Comparison of ENCODE assay signal across 9 mouse cellular contexts in genomic region chr16:4598041-4598440, GRCm38 (mm10). TPM values are rescaled to one million over a fixed set of nuclear protein-coding genes. Genes with fewer than 3 reads are reported as not detected.
DNase-seq lines count a peak whose midpoint lies in the region; ATAC-seq and TF ChIP-seq lines count a peak whose summit lies in the region.
"Had no signal": no experiment of that assay in that cellular context is flagged by ENCODE, and none has a peak within 500 bp of the region (broad histone marks: within the 10 kb centered on the region; RNA-seq: fewer than 3 reads in every experiment).

No protein-coding gene starts in this region.

- peak overlapping the region; percentile 59; the same call in 1 of the 2 replicates for H3K27ac ChIP-seq in limb, embryonic 10.5 days
- H3K27ac ChIP-seq in stomach, embryonic 16.5 days (ENCODE audit: low read length), result no peak overlapping the region

- no peak for TF ChIP-seq CTCF in lung, adult 2 months (IDR thresholded peaks at IDR 0.05; ENCODE audit: insufficient read depth, low read length)

- 0 out of 2 replicates have a peak, but pooled peaks cover 9% of the 10 kb centered on the region for H3K36me3 ChIP-seq in limb, embryonic 10.5 days
- no peaks in the 10 kb centered on the region for H3K36me3 ChIP-seq in stomach, embryonic 16.5 days (ENCODE audit: control insufficient read depth, insufficient read depth, low read length)

- H3K4me3 ChIP-seq in lung, adult 2 months (replicated peaks; ENCODE audit: extremely low read depth, low read depth, low read length), result no peak overlapping the region
- H3K4me3 ChIP-seq in limb, embryonic 10.5 days, result peak overlapping the region; percentile 26
- no peak overlapping the region for H3K4me3 ChIP-seq in stomach, embryonic 16.5 days (replicated peaks; ENCODE audit: low read length)

- H3K9me3 ChIP-seq in limb, embryonic 10.5 days (replicated peaks), result no peaks in the 10 kb centered on the region
- no peaks in the 10 kb centered on the region for H3K9me3 ChIP-seq in stomach, embryonic 16.5 days (replicated peaks; ENCODE audit: control insufficient read depth, low read length)

- no peaks in the 10 kb centered on the region for H3K27me3 ChIP-seq in limb, embryonic 10.5 days (ENCODE audit: low read depth, poor library complexity, severe bottlenecking)
- H3K27me3 ChIP-seq in stomach, embryonic 16.5 days (ENCODE audit: control insufficient read depth, insufficient read depth, low read length), result no peaks in the 10 kb centered on the region

- WGBS in lung, adult 2 months, result 69% methylated on average over 5 of the region's 5 CpGs
- 59% methylated on average over 5 of the region's 5 CpGs for WGBS in limb, embryonic 10.5 days
- WGBS in stomach, embryonic 16.5 days, result 62% methylated on average over 5 of the region's 5 CpGs

- H3K4me1 ChIP-seq in lung, adult 2 months (ENCODE audit: control insufficient read depth, insufficient read depth, low read length), result peaks cover 26% of the 10 kb centered on the region
- H3K4me1 ChIP-seq in limb, embryonic 10.5 days, result peaks cover 96% of the 10 kb centered on the region
- peaks cover 69% of the 10 kb centered on the region for H3K4me1 ChIP-seq in stomach, embryonic 16.5 days (ENCODE audit: control insufficient read depth, insufficient read depth, low read length)

- 0 out of 2 replicates have a peak overlapping the region, but pooled peaks have one; percentile 10 for H3K9ac ChIP-seq in stomach, embryonic 16.5 days (ENCODE audit: low read length)

- ATAC-seq in stomach, embryonic 16.5 days (ENCODE audit: insufficient read depth, low FRiP score), result no peak

- intact Hi-C loops in heart, postnatal 36 days (cut with DNase I), result no loop called here

- no peak for TF ChIP-seq POLR2A in lung, adult 2 months (IDR thresholded peaks at IDR 0.05; ENCODE audit: borderline replicate concordance, extremely low read depth, low read depth, low read length)

- peak; percentile 90 for DNase-seq in heart, adult 11 months
- DNase-seq in heart, postnatal 36 days, result no peak
- peak; percentile 3 for DNase-seq in lung, adult 2 months
- DNase-seq in lung, postnatal 25 days (ENCODE audit: low spot score), result no peak
- no peak for DNase-seq in limb, embryonic 10.5 days (ENCODE audit: low spot score)
- no peak for DNase-seq in frontal cortex, postnatal 25 days (ENCODE audit: low spot score in 2 of 2)
- no peak for DNase-seq in frontal cortex, postnatal 10 days (ENCODE audit: low spot score in 2 of 2)
- DNase-seq: gastrocnemius, postnatal 25 days had no signal

- H3K4me2 ChIP-seq in stomach, embryonic 16.5 days (ENCODE audit: low read depth, low read length), result no peak overlapping the region

RNA-seq across cellular contexts. Expression of gene Glis2, which starts 3.5 kb away (rescaled TPM):
- 10 to 100 TPM; 16.0 to 16.7 TPM for total RNA-seq in heart, postnatal 36 days (2021)
- 66.5 and 76.4 TPM in 2 replicates for polyA plus RNA-seq in lung, adult 2 months (2012; rRNA removed)
- polyA plus RNA-seq in limb, embryonic 10.5 days (2016; fragmentation: Nextera tagmentation; extraction: Ambion mirVana), result 27.0 and 30.7 TPM in 2 replicates
- polyA plus RNA-seq in stomach, embryonic 16.5 days (2015; fragmentation: Nextera tagmentation; extraction: Ambion mirVana), result 18.7 and 21.7 TPM in 2 replicates

RNA-seq across cellular contexts. Expression of gene Pam16, which starts 26.7 kb away (rescaled TPM):
- total RNA-seq in heart, postnatal 36 days (2021), result 100 to 1,000 TPM; 134 to 150 TPM
- polyA plus RNA-seq in lung, adult 2 months (2012; rRNA removed), result 8.4 and 12.3 TPM in 2 replicates
- 108 and 113 TPM in 2 replicates for polyA plus RNA-seq in limb, embryonic 10.5 days (2016; fragmentation: Nextera tagmentation; extraction: Ambion mirVana)
- 47.9 and 75.3 TPM in 2 replicates for polyA plus RNA-seq in stomach, embryonic 16.5 days (2015; fragmentation: Nextera tagmentation; extraction: Ambion mirVana)

RNA-seq across cellular contexts. Expression of gene Tfap4, which starts 38.4 kb away (rescaled TPM):
- 1 to 10 TPM; 4.4 to 4.6 TPM for total RNA-seq in heart, postnatal 36 days (2021)
- polyA plus RNA-seq in lung, adult 2 months (2012; rRNA removed), result 6.0 and 6.9 TPM in 2 replicates
- polyA plus RNA-seq in limb, embryonic 10.5 days (2016; fragmentation: Nextera tagmentation; extraction: Ambion mirVana), result 41.4 and 48.5 TPM in 2 replicates
- 16.1 and 17.0 TPM in 2 replicates for polyA plus RNA-seq in stomach, embryonic 16.5 days (2015; fragmentation: Nextera tagmentation; extraction: Ambion mirVana)

RNA-seq across cellular contexts. Expression of gene Vasn, which starts 41.7 kb away (rescaled TPM):
- 10 to 100 TPM in 1 of 2 experiments, 1 to 10 TPM in 1; 9.2 to 11.0 TPM for total RNA-seq in heart, postnatal 36 days (2021)
- polyA plus RNA-seq in lung, adult 2 months (2012; rRNA removed), result 86.4 and 91.1 TPM in 2 replicates
- polyA plus RNA-seq in limb, embryonic 10.5 days (2016; fragmentation: Nextera tagmentation; extraction: Ambion mirVana), result 22.5 and 28.3 TPM in 2 replicates
- polyA plus RNA-seq in stomach, embryonic 16.5 days (2015; fragmentation: Nextera tagmentation; extraction: Ambion mirVana), result 18.3 and 18.4 TPM in 2 replicates

RNA-seq across cellular contexts. Expression of gene Dnaja3, which starts 41.7 kb away (rescaled TPM):
- total RNA-seq in heart, postnatal 36 days (2021), result 100 to 1,000 TPM; 143 to 164 TPM
- 16.1 and 21.2 TPM in 2 replicates for polyA plus RNA-seq in lung, adult 2 months (2012; rRNA removed)
- 64.1 and 70.2 TPM in 2 replicates for polyA plus RNA-seq in limb, embryonic 10.5 days (2016; fragmentation: Nextera tagmentation; extraction: Ambion mirVana)
- 73.1 and 76.6 TPM in 2 replicates for polyA plus RNA-seq in stomach, embryonic 16.5 days (2015; fragmentation: Nextera tagmentation; extraction: Ambion mirVana)

Comparison
In these comparisons a context has a peak if more than half of its experiments do, and no peak if none do; other contexts are left out.
1. DNase-seq: peak in heart, adult 11 months (single experiment) and lung, adult 2 months (single experiment); none in heart, postnatal 36 days (0 of 2), lung, postnatal 25 days (single experiment), limb, embryonic 10.5 days (single experiment), frontal cortex, postnatal 25 days (0 of 2) and frontal cortex, postnatal 10 days (0 of 2).